Comparison of ENCODE assay signal across 8 mouse cellular contexts in genomic region chr13:47015195-47015501, GRCm38 (mm10). TPM values are rescaled to one million over a fixed set of nuclear protein-coding genes. Genes with fewer than 3 reads are reported as not detected.
DNase-seq lines count a peak whose midpoint lies in the region; ATAC-seq lines count a peak whose summit lies in the region.

No protein-coding gene starts in this region.

- ATAC-seq in kidney, embryonic 15.5 days (replicated peaks; ENCODE audit: low FRiP score) = no peak
- ATAC-seq in embryonic facial prominence, embryonic 15.5 days (ENCODE audit: insufficient number of reproducible peaks, low FRiP score, low TSS enrichment, low read depth) = no peak
- no peak for ATAC-seq in intestine, embryonic 15.5 days
- ATAC-seq in midbrain, embryonic 16.5 days = no peak; the same call in 1 of the 2 replicates
- no peak for ATAC-seq in frontal cortex, adult (ENCODE audit: low TSS enrichment)

- no peak for DNase-seq in kidney, postnatal 4 days
- DNase-seq in left cerebral cortex, adult 9 months (ENCODE audit: low spot score in 2 of 2) = no peak
- DNase-seq in thymus, postnatal 10 days (ENCODE audit: low spot score in 2 of 2) = no peak

- peak overlapping the region; percentile 99 for H3K4me2 ChIP-seq in kidney, embryonic 15.5 days
- peak overlapping the region; percentile 100 for H3K4me2 ChIP-seq in embryonic facial prominence, embryonic 15.5 days (replicated peaks)
- H3K4me2 ChIP-seq in intestine, embryonic 15.5 days (replicated peaks) = peak overlapping the region; percentile 99
- peak overlapping the region; percentile 99 for H3K4me2 ChIP-seq in midbrain, embryonic 16.5 days (ENCODE audit: low read length)

- H3K9me3 ChIP-seq in kidney, embryonic 15.5 days (replicated peaks) = peaks cover 15% of the 10 kb centered on the region
- H3K9me3 ChIP-seq in embryonic facial prominence, embryonic 15.5 days (replicated peaks) = peaks cover 9% of the 10 kb centered on the region; the same call in 1 of the 2 replicates
- H3K9me3 ChIP-seq in intestine, embryonic 15.5 days = no peaks in the 10 kb centered on the region
- H3K9me3 ChIP-seq in midbrain, embryonic 16.5 days (replicated peaks; ENCODE audit: control insufficient read depth, low read length, poor library complexity, severe bottlenecking) = peaks cover 2% of the 10 kb centered on the region; the same call in 1 of the 2 replicates

- WGBS in kidney, embryonic 15.5 days = 50% methylated on average over 5 of the region's 5 CpGs
- 27% methylated on average over 5 of the region's 5 CpGs for WGBS in embryonic facial prominence, embryonic 15.5 days
- 83% methylated on average over 5 of the region's 5 CpGs for WGBS in intestine, embryonic 15.5 days
- 87% methylated on average over 5 of the region's 5 CpGs for WGBS in midbrain, embryonic 16.5 days

- peak overlapping the region; percentile 62 for H3K4me3 ChIP-seq in kidney, embryonic 15.5 days (replicated peaks)
- H3K4me3 ChIP-seq in embryonic facial prominence, embryonic 15.5 days (replicated peaks) = peak overlapping the region; percentile 65
- no peak overlapping the region; the same call in 1 of the 2 replicates for H3K4me3 ChIP-seq in intestine, embryonic 15.5 days (replicated peaks)
- H3K4me3 ChIP-seq in midbrain, embryonic 16.5 days (ENCODE audit: low read depth, low read length) = peak overlapping the region; percentile 67

- H3K36me3 ChIP-seq in kidney, embryonic 15.5 days = no peaks in the 10 kb centered on the region
- no peaks in the 10 kb centered on the region for H3K36me3 ChIP-seq in embryonic facial prominence, embryonic 15.5 days
- H3K36me3 ChIP-seq in intestine, embryonic 15.5 days = no peaks in the 10 kb centered on the region
- H3K36me3 ChIP-seq in midbrain, embryonic 16.5 days (ENCODE audit: control insufficient read depth, insufficient read depth, low read length) = no peaks in the 10 kb centered on the region

- H3K9ac ChIP-seq in kidney, embryonic 15.5 days = no peak overlapping the region
- H3K9ac ChIP-seq in embryonic facial prominence, embryonic 15.5 days = no peak overlapping the region
- H3K9ac ChIP-seq in intestine, embryonic 15.5 days = 0 out of 2 replicates have a peak overlapping the region, but pooled peaks have one; percentile 62
- peak overlapping the region; percentile 72 for H3K9ac ChIP-seq in midbrain, embryonic 16.5 days (ENCODE audit: low read depth, low read length)

- peaks cover 19% of the 10 kb centered on the region for H3K4me1 ChIP-seq in kidney, embryonic 15.5 days
- peaks cover 11% of the 10 kb centered on the region; the same call in 1 of the 2 replicates for H3K4me1 ChIP-seq in embryonic facial prominence, embryonic 15.5 days
- peaks cover 11% of the 10 kb centered on the region for H3K4me1 ChIP-seq in intestine, embryonic 15.5 days (replicated peaks)
- peaks cover 4% of the 10 kb centered on the region; the same call in 1 of the 2 replicates for H3K4me1 ChIP-seq in midbrain, embryonic 16.5 days (ENCODE audit: control insufficient read depth, insufficient read depth, low read length)

- H3K27me3 ChIP-seq in kidney, embryonic 15.5 days = peaks cover 16% of the 10 kb centered on the region
- H3K27me3 ChIP-seq in embryonic facial prominence, embryonic 15.5 days = no peaks in the 10 kb centered on the region
- no peaks in the 10 kb centered on the region for H3K27me3 ChIP-seq in intestine, embryonic 15.5 days (replicated peaks)
- H3K27me3 ChIP-seq in midbrain, embryonic 16.5 days (ENCODE audit: control insufficient read depth, insufficient read depth, low read depth, low read length) = no peaks in the 10 kb centered on the region

- no peak overlapping the region for H3K27ac ChIP-seq in kidney, embryonic 15.5 days
- H3K27ac ChIP-seq in embryonic facial prominence, embryonic 15.5 days (replicated peaks) = no peak overlapping the region
- no peak overlapping the region for H3K27ac ChIP-seq in intestine, embryonic 15.5 days
- H3K27ac ChIP-seq in midbrain, embryonic 16.5 days (ENCODE audit: low read length) = no peak overlapping the region

RNA-seq across cellular contexts. Expression of gene Nhlrc1, which starts 0.5 kb away (rescaled TPM):
- 3.5 and 3.6 TPM in 2 replicates for polyA plus RNA-seq in kidney, embryonic 15.5 days (2015; fragmentation: Nextera tagmentation; extraction: Ambion mirVana)
- polyA plus RNA-seq in embryonic facial prominence, embryonic 15.5 days (2015; fragmentation: Nextera tagmentation; extraction: Ambion mirVana) = 5.9 TPM in 2 replicates
- polyA plus RNA-seq in intestine, embryonic 15.5 days (2015; fragmentation: Nextera tagmentation; extraction: Ambion mirVana) = 3.5 and 3.9 TPM in 2 replicates
- polyA plus RNA-seq in midbrain, embryonic 16.5 days (2015; fragmentation: Nextera tagmentation; extraction: Ambion mirVana) = 19.3 and 19.9 TPM in 2 replicates

RNA-seq across cellular contexts. Expression of gene Kdm1b, which starts 28.2 kb away (rescaled TPM):
- 11.7 and 11.8 TPM in 2 replicates for polyA plus RNA-seq in kidney, embryonic 15.5 days (2015; fragmentation: Nextera tagmentation; extraction: Ambion mirVana)
- polyA plus RNA-seq in embryonic facial prominence, embryonic 15.5 days (2015; fragmentation: Nextera tagmentation; extraction: Ambion mirVana) = 10.6 and 12.7 TPM in 2 replicates
- polyA plus RNA-seq in intestine, embryonic 15.5 days (2015; fragmentation: Nextera tagmentation; extraction: Ambion mirVana) = 11.0 and 11.1 TPM in 2 replicates
- polyA plus RNA-seq in midbrain, embryonic 16.5 days (2015; fragmentation: Nextera tagmentation; extraction: Ambion mirVana) = 22.2 and 26.0 TPM in 2 replicates

RNA-seq across cellular contexts. Expression of gene Tpmt, which starts 29.4 kb away (rescaled TPM):
- polyA plus RNA-seq in kidney, embryonic 15.5 days (2015; fragmentation: Nextera tagmentation; extraction: Ambion mirVana) = 29.1 and 31.7 TPM in 2 replicates
- 16.0 and 16.9 TPM in 2 replicates for polyA plus RNA-seq in embryonic facial prominence, embryonic 15.5 days (2015; fragmentation: Nextera tagmentation; extraction: Ambion mirVana)
- polyA plus RNA-seq in intestine, embryonic 15.5 days (2015; fragmentation: Nextera tagmentation; extraction: Ambion mirVana) = 24.1 and 24.2 TPM in 2 replicates
- 19.6 and 20.7 TPM in 2 replicates for polyA plus RNA-seq in midbrain, embryonic 16.5 days (2015; fragmentation: Nextera tagmentation; extraction: Ambion mirVana)

Comparison
In these comparisons a context has a peak if more than half of its experiments do, and no peak if none do; other contexts are left out.
1. H3K9ac ChIP-seq: peak in intestine, embryonic 15.5 days (single experiment) and midbrain, embryonic 16.5 days (single experiment); none in kidney, embryonic 15.5 days (single experiment) and embryonic facial prominence, embryonic 15.5 days (single experiment).
2. Peak in every context shown above with its lines, with median percentiles within 50 percentile points of each other: H3K4me2 ChIP-seq.